Mouse (Mus musculus) bone marrow, adult 2 months (tissue): Measurements from ENCODE around the gene Mogat2.

Experiments
- CTCF ChIP-seq: fragments of 200-500 bp; IDR thresholded peaks from 2 replicates; pipeline ENCODE4 v1.5.1; 2011; ENCODE audit warnings: low read length, control low read depth; ENCODE audit not compliant: control insufficient read depth, insufficient read depth
- POLR2A ChIP-seq: fragments of 200-500 bp; IDR thresholded peaks from 2 replicates; pipeline ENCODE4 v1.6.1; 2011; ENCODE audit warnings: low read depth, mild to moderate bottlenecking, control low read depth, low read length, borderline replicate concordance; ENCODE audit not compliant: control insufficient read depth

DNA sequence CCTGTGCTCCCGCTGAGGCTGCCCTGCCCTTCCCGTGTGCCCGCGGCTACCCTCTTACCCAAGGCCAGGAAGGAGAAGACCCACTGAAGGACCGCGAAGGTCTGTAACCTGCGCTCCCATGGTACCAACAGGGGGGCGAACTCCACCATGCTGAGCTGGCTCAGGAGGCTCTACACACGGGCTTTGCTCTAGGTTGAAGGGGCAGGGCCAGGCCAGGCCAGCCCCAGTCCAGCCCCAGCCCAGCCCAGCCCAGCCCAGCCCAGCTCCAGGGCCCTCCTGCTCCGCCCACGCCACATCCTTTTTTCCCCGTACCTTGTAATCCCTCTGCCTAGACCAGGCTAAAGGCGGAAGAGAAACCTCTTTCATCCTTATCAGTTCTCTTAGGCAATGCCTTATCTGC lies at the start of gene Mogat2:
- TF ChIP-seq CTCF (no peak), POLR2A (no peak)
